Mouse (Mus musculus): ENCODE data around the gene B4galt3.

DNA sequence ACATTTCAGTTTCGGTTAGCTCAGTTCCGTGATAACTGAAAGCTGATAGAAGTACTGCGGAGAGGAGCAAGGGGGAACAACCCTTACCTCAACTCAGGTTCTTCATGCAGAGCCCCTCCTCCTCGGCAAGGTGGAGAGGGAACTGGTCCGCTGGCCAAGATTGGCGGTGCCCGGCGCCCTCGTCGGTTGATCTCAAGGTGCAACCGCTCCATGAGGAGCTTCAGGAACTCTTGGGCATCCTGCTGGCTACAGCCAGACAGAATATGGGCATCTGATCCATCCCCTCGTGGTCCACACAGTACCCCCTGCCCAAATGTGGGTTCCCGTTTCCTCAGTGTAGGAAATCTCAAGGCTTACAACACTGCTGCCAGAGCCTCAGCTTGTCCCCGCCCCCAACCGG is 14.4 kb downstream of the B4galt3 start:
- TF ChIP-seq POLR2AphosphoS5 (IDR thresholded peaks at IDR 0.05; ENCODE audit: insufficient replicate concordance, low read depth, low read length) (no peak), CTCF (IDR thresholded peaks at IDR 0.05; ENCODE audit: low read depth, low read length) (no peak), GATA2 (IDR thresholded peaks at IDR 0.05; ENCODE audit: borderline replicate concordance, low read depth, low read length) (no peak), GATA1 (IDR thresholded peaks at IDR 0.05; ENCODE audit: borderline replicate concordance, low read length) (no peak), TAL1 (conservative IDR thresholded peaks at IDR 0.05; ENCODE audit: low read depth, low read length) (no peak)

Data from G1E (cell line).